32 mouse cellular contexts compared by ENCODE assay signal in genomic region chr12:115121259-115121658, GRCm38 (mm10).
DNase-seq lines count a peak whose midpoint lies in the region; TF ChIP-seq lines count a peak whose summit lies in the region.
"Had no signal": no experiment of that assay in that cellular context is flagged by ENCODE, and none has a peak within 500 bp of the region (broad histone marks: within the 10 kb centered on the region; RNA-seq: fewer than 3 reads in every experiment).

No protein-coding gene starts in this region.

- peak; percentile 7 for DNase-seq in thymus, adult 2 months
- DNase-seq in thymus, postnatal 0 days (ENCODE audit: low spot score), result no peak
- peak; percentile 7 for DNase-seq in T-cell, adult 2 months (ENCODE audit: low spot score)
- DNase-seq in induced T-regulatory cell, adult 2 months (ENCODE audit: low read depth), result peak; percentile 33
- peak; percentile 28 for DNase-seq in splenic B cell, adult 2 months (ENCODE audit: low read depth, low spot score)
- no peak for DNase-seq in urinary bladder, postnatal 14 days (ENCODE audit: low spot score)
- no peak for DNase-seq in left cerebral cortex, postnatal 14 days (ENCODE audit: low spot score in 2 of 2)
- DNase-seq in right cerebral cortex, postnatal 25 days, result no peak
- DNase-seq: adrenal gland, postnatal 10 days; cerebellum, adult 11-12 months; cerebellum, postnatal 10 days; forebrain, postnatal 0 days; heart, postnatal 14 days; kidney, adult 18-20 months; kidney, postnatal 25 days; lung, embryonic 14.5 days; lung, postnatal 14 days had no signal

- H3K27me3 ChIP-seq in thymus, adult 2 months (ENCODE audit: control insufficient read depth, insufficient read depth, low read length), result no peaks in the 10 kb centered on the region
- H3K27me3 ChIP-seq in splenic B cell, adult 2 months (ENCODE audit: control insufficient read depth, insufficient read depth, low read length, poor library complexity, severe bottlenecking), result no peaks in the 10 kb centered on the region
- H3K27me3 ChIP-seq: embryonic facial prominence, embryonic 15.5 days; forebrain, embryonic 12.5 days; hindbrain, embryonic 15.5 days; kidney, embryonic 15.5 days; limb, embryonic 15.5 days; megakaryocyte, embryonic 14.5 days; midbrain, embryonic 13.5 days; neural tube, embryonic 15.5 days had no signal

- no peak for TF ChIP-seq POLR2A in thymus, adult 2 months (IDR thresholded peaks at IDR 0.05; ENCODE audit: control insufficient read depth, extremely low read depth, insufficient read depth, low read length, poor library complexity)

- no peaks in the 10 kb centered on the region for H3K4me1 ChIP-seq in thymus, adult 2 months (replicated peaks; ENCODE audit: control insufficient read depth, insufficient read depth, low read length)
- H3K4me1 ChIP-seq: embryonic facial prominence, embryonic 10.5 days; embryonic facial prominence, embryonic 15.5 days; forebrain, embryonic 12.5 days; hindbrain, embryonic 10.5 days; hindbrain, embryonic 15.5 days; kidney, embryonic 15.5 days; limb, embryonic 10.5 days; limb, embryonic 15.5 days; megakaryocyte, embryonic 14.5 days; midbrain, embryonic 13.5 days; neural tube, embryonic 15.5 days had no signal

- H3K4me3 ChIP-seq in thymus, adult 2 months (ENCODE audit: control insufficient read depth, insufficient read depth, low read length), result no peak overlapping the region
- H3K4me3 ChIP-seq: embryonic facial prominence, embryonic 10.5 days; embryonic facial prominence, embryonic 15.5 days; forebrain, embryonic 12.5 days; hindbrain, embryonic 10.5 days; hindbrain, embryonic 15.5 days; kidney, embryonic 15.5 days; left cerebral cortex, adult 2 months; limb, embryonic 10.5 days; limb, embryonic 15.5 days; megakaryocyte, embryonic 14.5 days; midbrain, embryonic 13.5 days; neural tube, embryonic 15.5 days had no signal

- no peak for TF ChIP-seq CTCF in thymus, adult 2 months (IDR thresholded peaks at IDR 0.05; ENCODE audit: borderline replicate concordance, control insufficient read depth, extremely low read depth, insufficient read depth, low read length, poor library complexity)

- no peak overlapping the region for H3K27ac ChIP-seq in thymus, adult 2 months (ENCODE audit: control insufficient read depth, insufficient read depth, low read length)
- H3K27ac ChIP-seq: embryonic facial prominence, embryonic 10.5 days; embryonic facial prominence, embryonic 15.5 days; forebrain, embryonic 12.5 days; hindbrain, embryonic 10.5 days; hindbrain, embryonic 15.5 days; kidney, embryonic 15.5 days; left cerebral cortex, adult 2 months; limb, embryonic 10.5 days; limb, embryonic 15.5 days; liver, embryonic 14.5 days; midbrain, embryonic 13.5 days; neural tube, embryonic 15.5 days; stomach, postnatal 0 days had no signal

- 67% methylated on average over 1 of the region's 1 CpGs for WGBS in thymus, adult 2 months

- intact Hi-C loops in left cerebral cortex, postnatal 14 days (cut with DNase I), result no loop called here

- no peaks in the 10 kb centered on the region for H3K36me3 ChIP-seq in thymus, adult 2 months (ENCODE audit: control insufficient read depth, insufficient read depth, low read length)
- no peaks in the 10 kb centered on the region for H3K36me3 ChIP-seq in splenic B cell, adult 2 months (ENCODE audit: control insufficient read depth, insufficient read depth, low read length, poor library complexity, severe bottlenecking)
- H3K36me3 ChIP-seq: embryonic facial prominence, embryonic 10.5 days; embryonic facial prominence, embryonic 15.5 days; forebrain, embryonic 12.5 days; G1E; hindbrain, embryonic 10.5 days; hindbrain, embryonic 15.5 days; kidney, embryonic 15.5 days; limb, embryonic 10.5 days; limb, embryonic 15.5 days; midbrain, embryonic 13.5 days; neural tube, embryonic 15.5 days had no signal

Comparison
In these comparisons a context has a peak if more than half of its experiments do, and no peak if none do; other contexts are left out.
1. DNase-seq: peak in thymus, adult 2 months (single experiment), T-cell, adult 2 months (single experiment), induced T-regulatory cell, adult 2 months (single experiment) and splenic B cell, adult 2 months (single experiment); none in thymus, postnatal 0 days (single experiment), urinary bladder, postnatal 14 days (single experiment), left cerebral cortex, postnatal 14 days (0 of 2) and right cerebral cortex, postnatal 25 days (single experiment).